Mouse (Mus musculus): Measurements from ENCODE around the gene Naaladl2. TPM values are rescaled to one million over a fixed set of nuclear protein-coding genes. Genes with fewer than 3 reads are reported as not detected.
A peak's percentile ranks its signal among the peaks of the same experiment; 100 is the strongest.

The Naaladl2 gene
- polyA plus RNA-seq, 1 experiment from 2014 or later: 0.50 TPM

DNA sequence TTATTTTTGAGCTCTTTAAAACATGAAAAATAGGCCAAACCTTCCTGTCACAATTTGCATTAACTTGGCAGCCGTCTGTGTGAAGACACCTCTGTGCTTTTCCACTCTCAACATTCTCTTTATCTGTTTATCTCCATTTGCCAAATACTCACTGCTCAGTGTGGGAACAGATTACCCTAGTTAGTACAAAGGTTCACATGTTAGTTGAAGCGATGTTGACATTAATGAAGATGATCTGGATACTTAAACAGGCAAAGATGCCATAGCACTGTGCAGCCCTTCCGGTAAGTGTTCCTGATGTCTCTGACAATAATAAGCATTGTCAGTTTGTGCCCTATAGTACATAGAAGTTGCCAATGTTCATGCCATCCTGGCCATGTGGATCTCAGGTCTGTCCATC, 400.1 kb downstream of the Naaladl2 start:
- WGBS: 85% methylated on average over 3 of the region's 3 CpGs
- H3K36me3 ChIP-seq: no peaks in the 10 kb centered on the region
- no peaks in the 10 kb centered on the region for H3K4me1 ChIP-seq (replicated peaks)
- H3K9me3 ChIP-seq: no peaks in the 10 kb centered on the region
- H3K4me3 ChIP-seq: no peak overlapping the region
- no peak overlapping the region for H3K27ac ChIP-seq
- no peak for DNase-seq (ENCODE audit: low spot score)
- no peaks in the 10 kb centered on the region for H3K27me3 ChIP-seq (ENCODE audit: insufficient read depth, poor library complexity, severe bottlenecking)

DNA sequence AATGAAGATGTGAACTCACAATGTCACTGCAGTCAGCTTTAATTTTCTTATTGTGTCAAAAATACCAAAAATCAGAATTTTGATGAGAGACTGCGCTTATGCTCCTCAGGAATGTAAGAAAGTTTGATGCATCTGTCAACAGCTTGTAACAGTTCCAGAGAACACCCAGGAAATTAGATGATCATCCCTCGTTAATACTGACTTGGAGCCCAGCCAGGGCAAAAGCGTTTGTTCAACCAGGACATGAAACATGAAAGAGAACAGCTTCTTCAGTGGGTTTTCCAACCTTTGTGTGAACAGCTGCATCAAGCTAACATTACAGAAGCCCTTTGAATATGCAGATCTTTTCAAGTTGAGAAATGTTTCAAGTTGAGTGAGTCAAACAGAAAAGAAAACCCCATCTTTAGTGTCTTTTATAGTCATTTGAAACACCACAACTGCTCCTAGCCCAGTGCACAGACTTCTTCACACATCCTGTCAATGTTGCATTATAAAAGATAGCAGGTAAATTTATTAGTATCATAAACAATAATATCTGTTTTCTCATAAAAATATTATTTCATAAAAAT, 424.8 kb downstream of the Naaladl2 start:
- H3K27ac ChIP-seq: no peak overlapping the region
- no peaks in the 10 kb centered on the region for H3K27me3 ChIP-seq (ENCODE audit: insufficient read depth, poor library complexity, severe bottlenecking)
- no peaks in the 10 kb centered on the region for H3K4me1 ChIP-seq (replicated peaks)
- DNase-seq (ENCODE audit: low spot score): no peak
- no peak overlapping the region for H3K4me3 ChIP-seq
- 75% methylated on average over 3 of the region's 3 CpGs for WGBS
- no peaks in the 10 kb centered on the region for H3K9me3 ChIP-seq
- no peaks in the 10 kb centered on the region for H3K36me3 ChIP-seq

DNA sequence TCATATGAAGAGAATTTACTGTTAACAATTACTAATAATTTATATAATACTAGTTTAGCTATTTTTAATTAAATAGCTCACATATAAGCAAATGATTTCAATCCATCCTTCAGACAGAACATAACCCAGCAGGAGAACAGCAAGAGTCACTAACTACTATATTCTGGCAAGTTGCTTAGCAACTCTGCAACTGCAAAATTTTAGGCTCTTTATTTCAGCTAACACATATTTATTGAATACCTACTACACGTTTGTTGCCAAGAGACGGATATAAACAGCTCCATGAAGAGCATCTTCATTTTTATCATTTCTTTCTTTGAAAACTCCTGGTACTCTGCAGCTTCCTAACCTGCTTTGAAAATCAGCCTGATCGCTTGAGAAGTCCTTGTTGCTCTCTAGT, 429.3 kb downstream of the Naaladl2 start:
- WGBS: 83% methylated on average over 3 of the region's 3 CpGs

DNA sequence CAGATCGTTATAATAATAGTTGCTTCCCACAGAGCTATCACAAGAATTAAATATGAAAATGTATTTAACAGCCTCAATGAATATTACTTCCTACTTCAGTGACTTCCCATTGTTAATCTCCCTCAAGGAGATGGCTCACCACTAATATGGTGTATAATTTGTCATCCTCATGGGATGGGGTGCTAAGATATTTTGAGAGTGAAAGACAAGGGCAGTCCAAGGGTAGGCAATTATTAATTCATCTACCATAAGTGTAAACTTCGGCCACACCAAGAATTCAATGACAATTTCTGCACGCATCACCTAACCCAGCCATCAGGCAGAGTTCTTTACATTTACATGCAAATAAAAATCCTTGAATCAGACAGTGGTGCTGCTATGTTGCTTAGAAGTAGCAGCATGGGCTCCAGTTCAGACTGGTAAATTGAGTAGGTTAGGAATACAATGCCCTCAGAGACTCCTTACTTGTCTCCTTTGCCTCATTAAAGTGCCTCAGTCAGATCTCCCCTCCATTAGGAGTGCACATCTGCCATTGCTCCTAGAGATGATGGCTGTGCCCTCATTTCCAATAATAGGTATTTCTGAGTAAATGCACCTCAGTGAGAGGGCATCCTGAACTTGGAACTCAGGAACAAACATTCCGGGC, 438.2 kb downstream of the Naaladl2 start:
- H3K4me3 ChIP-seq: no peak overlapping the region
- WGBS: 77% methylated on average over 4 of the region's 4 CpGs
- no peak overlapping the region for H3K27ac ChIP-seq
- H3K27me3 ChIP-seq (ENCODE audit: insufficient read depth, poor library complexity, severe bottlenecking): no peaks in the 10 kb centered on the region
- no peak for DNase-seq (ENCODE audit: low spot score)
- no peaks in the 10 kb centered on the region for H3K36me3 ChIP-seq
- H3K4me1 ChIP-seq (replicated peaks): no peaks in the 10 kb centered on the region
- no peaks in the 10 kb centered on the region for H3K9me3 ChIP-seq

More for the DNA sequence above, 429.3 kb downstream of the Naaladl2 start:
- Histone ChIP-seq H3K36me3 (no peaks in the 10 kb centered on the region), H3K4me3 (no peak overlapping the region), H3K27ac (no peak overlapping the region), H3K9me3 (no peaks in the 10 kb centered on the region), H3K27me3 (ENCODE audit: insufficient read depth, poor library complexity, severe bottlenecking) (no peaks in the 10 kb centered on the region), H3K4me1 (replicated peaks) (no peaks in the 10 kb centered on the region)
- DNase-seq (ENCODE audit: low spot score): no peak

DNA sequence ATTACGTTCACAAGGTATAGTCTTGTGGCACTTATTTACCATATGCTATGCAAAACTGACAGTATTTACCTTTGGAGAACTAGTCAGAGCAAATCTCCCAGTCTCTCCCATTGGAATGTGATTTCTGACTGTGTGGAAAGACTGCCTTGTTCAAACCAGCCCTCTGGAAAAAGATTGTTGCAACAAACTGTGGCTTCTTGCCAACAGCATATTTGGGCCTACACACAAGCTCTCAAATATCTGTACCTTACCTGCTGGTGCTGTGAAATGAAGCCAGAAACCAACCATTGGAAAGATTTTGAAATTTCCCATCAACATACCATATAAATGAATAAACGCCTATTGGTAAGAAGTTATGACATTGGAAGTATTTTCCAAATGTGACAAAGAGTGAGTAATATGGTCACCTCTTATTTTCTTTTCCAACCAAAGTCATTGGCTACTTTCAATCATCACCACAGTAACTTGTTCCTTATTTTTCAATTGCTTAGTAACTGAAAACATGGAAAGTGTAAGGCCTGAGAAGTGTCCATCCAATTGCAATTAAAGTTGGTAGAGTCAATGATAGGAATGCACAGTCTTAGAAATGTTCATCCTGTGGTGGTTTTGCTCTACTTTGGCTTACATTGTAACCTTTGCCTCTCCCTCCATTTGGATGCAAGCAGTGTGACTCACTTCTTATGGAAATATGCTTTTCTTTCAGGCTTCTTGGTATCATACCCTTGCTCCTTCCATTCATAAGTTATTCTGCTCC, 453.7 kb downstream of the Naaladl2 start:
- H3K4me3 ChIP-seq: no peak overlapping the region
- no peak for DNase-seq (ENCODE audit: low spot score)
- no peaks in the 10 kb centered on the region for H3K36me3 ChIP-seq
- H3K9me3 ChIP-seq: no peaks in the 10 kb centered on the region
- no peak overlapping the region for H3K27ac ChIP-seq
- no peaks in the 10 kb centered on the region for H3K27me3 ChIP-seq (ENCODE audit: insufficient read depth, poor library complexity, severe bottlenecking)
- WGBS: 94% methylated on average over 2 of the region's 2 CpGs
- H3K4me1 ChIP-seq (replicated peaks): no peaks in the 10 kb centered on the region

DNA sequence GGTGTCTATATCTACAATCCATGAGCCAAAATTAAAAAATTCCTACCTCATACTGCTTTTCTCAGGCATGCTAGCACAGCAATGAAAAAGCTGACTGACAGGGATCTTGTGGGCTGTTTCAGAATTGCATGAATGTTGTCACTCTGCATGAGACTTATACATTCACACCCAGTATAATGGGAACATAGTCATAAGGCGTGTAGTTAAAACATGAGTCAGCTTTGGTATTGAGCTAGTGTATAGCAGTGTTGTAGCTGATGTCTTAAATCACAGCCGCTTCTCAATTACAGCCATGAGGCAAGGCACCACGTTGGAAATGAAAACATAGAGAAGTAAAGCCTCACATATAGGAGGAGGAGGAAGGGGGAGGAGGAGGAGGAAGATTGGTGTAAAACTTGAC, 473.6 kb downstream of the Naaladl2 start:
- Histone ChIP-seq H3K27me3 (ENCODE audit: insufficient read depth, poor library complexity, severe bottlenecking) (no peaks in the 10 kb centered on the region), H3K36me3 (no peaks in the 10 kb centered on the region), H3K4me3 (no peak overlapping the region), H3K9me3 (no peaks in the 10 kb centered on the region), H3K27ac (no peak overlapping the region), H3K4me1 (replicated peaks) (no peaks in the 10 kb centered on the region)
- WGBS: 83% methylated on average over 3 of the region's 3 CpGs
- no peak for DNase-seq (ENCODE audit: low spot score)

DNA sequence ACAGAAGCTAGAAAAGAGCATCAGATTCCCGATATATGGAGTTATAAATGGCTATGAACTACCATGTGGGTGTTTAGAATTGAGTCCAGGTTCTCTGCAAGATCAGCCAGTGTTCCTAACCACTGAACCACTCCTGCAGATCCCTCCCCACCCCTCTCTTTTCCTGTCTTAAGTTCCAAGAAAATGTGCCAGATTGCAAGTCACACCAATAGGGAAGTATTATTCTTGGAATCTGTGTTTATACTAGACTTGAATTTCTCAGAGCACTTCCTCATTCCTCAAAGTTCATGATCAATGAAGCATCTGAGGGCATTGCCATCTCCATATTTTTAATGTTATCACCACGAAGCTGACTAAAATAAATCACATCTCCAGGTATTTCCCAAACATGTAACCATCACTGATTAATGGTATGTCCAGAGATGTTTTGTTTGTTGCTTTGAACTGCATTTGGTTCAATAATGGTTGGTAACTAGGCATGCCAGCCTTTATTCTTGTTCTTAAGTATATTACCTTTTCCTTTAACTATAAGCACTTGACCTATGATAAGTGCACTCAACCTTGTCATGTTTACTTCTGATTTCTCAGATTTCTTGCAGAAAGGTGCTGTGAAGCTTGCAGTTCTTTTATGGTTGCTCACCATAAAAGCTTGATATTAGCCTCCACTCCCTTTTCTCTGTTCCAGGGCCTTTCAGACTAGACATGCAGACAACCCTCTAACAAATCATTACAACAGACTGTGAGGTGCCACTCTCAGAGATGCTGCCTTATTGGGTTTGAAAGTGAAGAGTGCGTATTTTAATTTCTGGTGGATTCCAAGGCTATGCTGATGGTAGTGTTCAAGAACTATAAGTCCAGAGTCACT, 475.8 kb downstream of the Naaladl2 start:
- WGBS: 83% methylated on average over 3 of the region's 3 CpGs
- no peaks in the 10 kb centered on the region for H3K9me3 ChIP-seq
- no peaks in the 10 kb centered on the region for H3K27me3 ChIP-seq (ENCODE audit: insufficient read depth, poor library complexity, severe bottlenecking)
- H3K36me3 ChIP-seq: no peaks in the 10 kb centered on the region
- no peak for DNase-seq (ENCODE audit: low spot score)
- no peak overlapping the region for H3K4me3 ChIP-seq
- no peaks in the 10 kb centered on the region for H3K4me1 ChIP-seq (replicated peaks)
- H3K27ac ChIP-seq: no peak overlapping the region

DNA sequence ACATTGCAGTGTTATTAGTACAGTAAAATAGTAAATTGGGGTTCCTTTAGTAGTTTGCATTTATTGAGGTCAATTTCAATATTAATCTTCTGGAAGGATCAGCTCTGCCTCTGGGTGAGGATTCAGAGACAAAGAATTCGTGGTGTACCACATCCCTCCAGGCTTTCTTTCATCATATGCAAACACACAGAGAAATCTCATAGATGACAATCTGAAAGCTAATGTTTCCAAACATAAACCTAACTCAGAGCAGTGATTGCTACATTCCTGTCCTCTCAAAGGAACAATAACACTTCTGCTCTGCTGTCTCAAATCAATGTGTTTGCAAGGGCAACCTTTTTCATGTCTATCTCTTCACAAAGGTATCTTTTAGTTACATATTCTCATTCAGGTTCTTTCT, 478.7 kb downstream of the Naaladl2 start:
- Histone ChIP-seq H3K36me3 (no peaks in the 10 kb centered on the region), H3K9me3 (no peaks in the 10 kb centered on the region), H3K27me3 (ENCODE audit: insufficient read depth, poor library complexity, severe bottlenecking) (no peaks in the 10 kb centered on the region), H3K4me1 (replicated peaks) (no peaks in the 10 kb centered on the region), H3K27ac (no peak overlapping the region), H3K4me3 (no peak overlapping the region)
- WGBS: 74% methylated on average over 1 of the region's 1 CpGs
- DNase-seq (ENCODE audit: low spot score): no peak

DNA sequence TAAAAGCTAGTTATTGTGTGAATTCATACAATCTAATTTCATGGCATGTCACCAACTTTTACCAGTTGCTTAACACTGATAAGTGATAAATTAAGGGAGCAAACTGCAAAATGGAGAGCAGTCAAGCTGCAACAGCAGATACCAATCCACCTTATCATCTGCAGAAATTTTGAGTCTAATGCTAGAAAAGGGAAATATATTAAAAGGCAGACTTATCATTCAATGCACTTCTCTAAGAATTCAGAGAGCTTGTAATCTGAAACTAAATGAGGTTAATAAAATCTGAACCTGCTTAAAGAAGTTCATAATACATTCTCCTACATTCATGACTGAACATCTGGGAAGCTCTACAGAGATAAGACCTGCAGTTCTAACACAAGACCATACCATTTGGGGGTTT, 480.3 kb downstream of the Naaladl2 start:
- Histone ChIP-seq H3K27me3 (ENCODE audit: insufficient read depth, poor library complexity, severe bottlenecking) (no peaks in the 10 kb centered on the region), H3K36me3 (no peaks in the 10 kb centered on the region), H3K27ac (no peak overlapping the region), H3K4me1 (replicated peaks) (no peaks in the 10 kb centered on the region), H3K9me3 (no peaks in the 10 kb centered on the region), H3K4me3 (no peak overlapping the region)
- DNase-seq (ENCODE audit: low spot score): no peak

DNA sequence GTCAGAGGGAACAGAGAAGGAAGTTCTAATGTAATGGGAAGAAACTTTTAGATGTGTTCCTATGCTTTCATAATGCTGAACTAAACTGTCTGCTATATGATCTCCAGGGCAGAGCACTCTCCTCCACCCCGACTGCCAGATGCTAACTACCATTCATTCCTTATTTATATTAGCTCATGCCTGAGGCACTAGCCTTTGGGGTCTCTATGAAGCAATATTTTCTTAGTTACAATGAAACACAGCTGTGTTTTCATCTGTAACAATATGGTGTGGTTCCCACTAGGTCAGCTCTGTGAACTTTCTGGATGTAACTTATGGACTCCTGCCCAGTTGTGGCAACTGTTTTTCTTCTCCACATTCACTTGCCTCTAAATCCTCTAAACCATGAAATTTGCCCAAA, 514.0 kb downstream of the Naaladl2 start:
- Histone ChIP-seq H3K9me3 (no peaks in the 10 kb centered on the region), H3K27me3 (ENCODE audit: insufficient read depth, poor library complexity, severe bottlenecking) (no peaks in the 10 kb centered on the region), H3K27ac (no peak overlapping the region), H3K4me3 (no peak overlapping the region), H3K4me1 (replicated peaks) (no peaks in the 10 kb centered on the region), H3K36me3 (no peaks in the 10 kb centered on the region)
- 71% methylated on average over 1 of the region's 1 CpGs for WGBS
- DNase-seq (ENCODE audit: low spot score): no peak

DNA sequence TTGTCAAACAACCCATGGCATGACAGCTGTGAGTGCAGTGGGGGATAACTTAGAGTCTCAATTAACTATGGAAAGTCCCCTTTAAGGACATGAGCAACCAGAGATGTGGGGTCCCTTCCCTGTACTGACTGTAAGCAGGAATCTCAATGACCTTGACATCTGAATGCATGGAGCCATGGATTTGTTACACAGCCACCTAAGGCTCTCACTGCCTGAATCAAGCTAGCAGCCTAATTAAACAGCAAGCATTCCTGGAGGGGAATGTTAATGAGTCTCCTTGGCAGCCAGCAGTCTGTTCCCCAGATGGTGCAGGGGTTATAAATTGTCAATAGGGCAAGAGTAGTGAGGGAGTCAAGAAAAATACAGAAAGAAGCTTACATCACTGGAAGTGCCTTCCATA, 538.6 kb downstream of the Naaladl2 start:
- Histone ChIP-seq H3K36me3 (no peaks in the 10 kb centered on the region), H3K4me3 (no peak overlapping the region), H3K27me3 (ENCODE audit: insufficient read depth, poor library complexity, severe bottlenecking) (no peaks in the 10 kb centered on the region), H3K4me1 (replicated peaks) (no peaks in the 10 kb centered on the region), H3K9me3 (no peaks in the 10 kb centered on the region), H3K27ac (no peak overlapping the region)
- DNase-seq (ENCODE audit: low spot score): peak; percentile 13

DNA sequence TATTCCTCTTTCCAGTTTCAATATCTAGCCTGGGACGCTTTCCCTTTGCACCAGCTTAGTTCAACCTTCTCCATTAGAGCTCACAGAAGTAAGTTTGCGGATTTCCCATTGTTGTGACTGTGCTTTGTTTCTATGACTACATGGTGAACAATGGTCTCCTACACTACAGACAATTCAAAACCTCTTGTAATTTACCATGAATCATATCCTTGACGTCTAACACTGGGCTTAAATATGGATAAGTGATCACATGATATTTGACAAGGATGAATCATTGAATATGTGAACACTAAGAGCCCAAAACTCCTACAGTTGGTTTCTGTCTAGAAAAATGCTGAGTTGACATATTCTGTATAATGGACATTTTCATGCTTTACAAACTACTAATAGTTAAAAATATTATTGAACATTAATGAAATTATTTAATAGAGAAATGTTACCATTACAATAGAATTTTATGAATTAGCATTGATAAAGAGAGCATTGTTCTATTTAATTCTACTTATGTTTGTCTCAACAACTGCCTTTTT, 539.2 kb downstream of the Naaladl2 start:
- H3K9me3 ChIP-seq: no peaks in the 10 kb centered on the region
- 72% methylated on average over 3 of the region's 3 CpGs for WGBS
- H3K4me1 ChIP-seq (replicated peaks): no peaks in the 10 kb centered on the region
- no peak overlapping the region for H3K27ac ChIP-seq
- H3K4me3 ChIP-seq: no peak overlapping the region
- no peak for DNase-seq (ENCODE audit: low spot score)
- H3K36me3 ChIP-seq: no peaks in the 10 kb centered on the region
- H3K27me3 ChIP-seq (ENCODE audit: insufficient read depth, poor library complexity, severe bottlenecking): no peaks in the 10 kb centered on the region
